Mouse (Mus musculus) heart, postnatal 0 days (tissue): ENCODE data around the gene Abcc12.

Experiments
- CTCF ChIP-seq: IDR thresholded peaks from 2 replicates; pipeline ENCODE4 v1.5.1; 2016; ENCODE audit warnings: antibody characterized with exemption, control low read depth, low read depth
- EP300 ChIP-seq: IDR thresholded peaks from 2 replicates; pipeline ENCODE4 v1.6.1; 2016; ENCODE audit warnings: antibody characterized with exemption, low read depth

DNA sequence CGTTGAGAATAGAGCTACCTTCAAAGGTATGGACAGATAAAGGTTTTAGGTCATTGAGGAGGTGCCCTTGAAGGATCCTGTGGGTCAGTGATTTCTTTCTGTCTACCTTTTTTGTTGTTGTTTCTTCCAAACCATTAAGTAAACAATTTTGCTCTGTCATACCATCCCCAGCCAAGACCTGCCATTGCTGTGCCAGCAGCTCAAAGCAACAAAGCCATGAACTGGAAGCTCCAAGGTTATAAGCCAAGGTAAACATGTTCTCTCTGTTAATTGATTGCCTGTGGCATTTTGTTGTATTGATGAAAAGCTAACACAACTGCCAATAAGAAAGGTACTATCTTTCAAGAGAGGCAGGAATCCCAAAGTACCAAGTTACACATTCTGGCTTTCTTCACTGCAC, 86.6 kb downstream of the Abcc12 start:
- TF ChIP-seq CTCF (no peak), EP300 (no peak)
